Mouse (Mus musculus): ENCODE results near the gene Ube2r2.

- TF ChIP-seq CHD1 (IDR thresholded peaks at IDR 0.05; ENCODE audit: low read depth, low read length) (no peak), MEF2A (IDR thresholded peaks at IDR 0.05; ENCODE audit: borderline replicate concordance, low read depth, low read length) (no peak), NELFE (IDR thresholded peaks at IDR 0.05; ENCODE audit: low read depth, low read length) (no peak), CTCF (conservative IDR thresholded peaks at IDR 0.05 in 1 of 2, IDR thresholded peaks at IDR 0.05 in 1 of 2; ENCODE audit: low read depth in 2 of 2, low read length in 2 of 2) (no peak), POLR2A (IDR thresholded peaks at IDR 0.05; ENCODE audit: low read depth, low read length) (no peak), KAT2A (IDR thresholded peaks at IDR 0.05; ENCODE audit: insufficient replicate concordance, low read length) (no peak)
Measured at GRCm38 (mm10) chr4:41208050-41208449, 72.5 kb downstream of the Ube2r2 start.
